Mouse (Mus musculus) mature B cell (primary cell): ENCODE results near the gene Six6.

Experiments
- in situ Hi-C: fragments of 300-500 bp; cut with MboI; formaldehyde crosslinking; loops from 2 replicates; pipeline ENCODE4 v1.14.3; 2019

The Six6 gene

GRCm38 (mm10) chr12:72957829-72958424, 18.2 kb downstream of the Six6 start:
- in situ Hi-C loops = no loop called here

- in situ Hi-C loops = no loop called here
Measured at GRCm38 (mm10) chr12:72958446-72958845, 18.8 kb downstream of the Six6 start.

GRCm38 (mm10) chr12:72962761-72963160, 23.1 kb downstream of the Six6 start:
- in situ Hi-C loops = no loop called here

- in situ Hi-C loops = no loop called here
Measured at GRCm38 (mm10) chr12:72967541-72967940, 27.8 kb downstream of the Six6 start.

- in situ Hi-C loops = loop anchor here (10.0 kb wide), 1 partner anchor 126 kb away; no protein-coding TSS in a partner anchor
Measured at GRCm38 (mm10) chr12:72970620-72971019, 30.9 kb downstream of the Six6 start.

GRCm38 (mm10) chr12:72973161-72973560, 33.5 kb downstream of the Six6 start:
- in situ Hi-C loops = loop anchor here (10.0 kb wide), 1 partner anchor 128 kb away; no protein-coding TSS in a partner anchor

- in situ Hi-C loops = loop anchor here (10.0 kb wide), 1 partner anchor 131 kb away; no protein-coding TSS in a partner anchor
Measured at GRCm38 (mm10) chr12:72976172-72976571, 36.5 kb downstream of the Six6 start.

GRCm38 (mm10) chr12:72976718-72977117, 37.0 kb downstream of the Six6 start:
- in situ Hi-C loops = loop anchor here (10.0 kb wide), 1 partner anchor 132 kb away; no protein-coding TSS in a partner anchor

- in situ Hi-C loops = loop anchor here (10.0 kb wide), 1 partner anchor 133 kb away; no protein-coding TSS in a partner anchor
Measured at GRCm38 (mm10) chr12:72977851-72978250, 38.2 kb downstream of the Six6 start.

- in situ Hi-C loops = loop anchor here (10.0 kb wide), 1 partner anchor 134 kb away; no protein-coding TSS in a partner anchor
Measured at GRCm38 (mm10) chr12:72979236-72979635, 39.5 kb downstream of the Six6 start.

- in situ Hi-C loops = no loop called here
Measured at GRCm38 (mm10) chr12:72982616-72983015, 42.9 kb downstream of the Six6 start.

- in situ Hi-C loops = no loop called here
Measured at GRCm38 (mm10) chr12:72983071-72983857, 43.6 kb downstream of the Six6 start.
